Comparison of ENCODE assay signal across 21 mouse cellular contexts in genomic region chr5:121366449-121367225, GRCm38 (mm10). TPM values are rescaled to one million over a fixed set of nuclear protein-coding genes. Genes with fewer than 3 reads are reported as not detected.
DNase-seq lines count a peak whose midpoint lies in the region; ATAC-seq lines count a peak whose summit lies in the region.
"Had no signal": no experiment of that assay in that cellular context is flagged by ENCODE, and none has a peak within 500 bp of the region (broad histone marks: within the 10 kb centered on the region; RNA-seq: fewer than 3 reads in every experiment).

No protein-coding gene starts in this region.

- H3K4me2 ChIP-seq in kidney, embryonic 15.5 days = no peak overlapping the region
- H3K4me2 ChIP-seq: hindbrain, embryonic 15.5 days; liver, embryonic 15.5 days; midbrain, embryonic 12.5 days; neural tube, embryonic 12.5 days had no signal

- H3K9me3 ChIP-seq in kidney, embryonic 15.5 days (replicated peaks) = no peaks in the 10 kb centered on the region
- H3K9me3 ChIP-seq: hindbrain, embryonic 15.5 days; limb, embryonic 10.5 days; liver, embryonic 15.5 days; midbrain, embryonic 12.5 days; neural tube, embryonic 12.5 days had no signal

- DNase-seq in cerebellum, postnatal 14 days = peak; percentile 45 to 53
- DNase-seq in cerebellum, adult 18-20 months = no peak
- DNase-seq in kidney, postnatal 10 days = peak; percentile 40
- DNase-seq in adipocyte (ENCODE audit: low spot score) = peak; percentile 43
- peak; percentile 39 for DNase-seq in lung, postnatal 14 days
- no peak for DNase-seq in right cerebral cortex, postnatal 14 days
- no peak for DNase-seq in urinary bladder, postnatal 36 days (ENCODE audit: low spot score in 2 of 2)
- DNase-seq: adrenal gland, adult 2 months; gastrocnemius, adult 2 months; heart, postnatal 4 days; layer of hippocampus, adult 9-11 months; liver; right cerebral cortex, postnatal 25 days had no signal

- no peak overlapping the region for H3K27ac ChIP-seq in kidney, embryonic 15.5 days
- H3K27ac ChIP-seq: gastrocnemius, adult 2 months; hindbrain, embryonic 15.5 days; left cerebral cortex, adult 2 months; limb, embryonic 10.5 days; liver, embryonic 15.5 days; midbrain, embryonic 12.5 days; neural tube, embryonic 12.5 days had no signal

- peaks cover 92% of the 10 kb centered on the region for H3K36me3 ChIP-seq in kidney, embryonic 15.5 days

- no peak for ATAC-seq in kidney, embryonic 15.5 days (replicated peaks; ENCODE audit: low FRiP score)
- ATAC-seq: intestine, embryonic 16.5 days had no signal

- no peak overlapping the region for H3K4me3 ChIP-seq in kidney, embryonic 15.5 days (replicated peaks)
- H3K4me3 ChIP-seq: gastrocnemius, adult 2 months; hindbrain, embryonic 15.5 days; left cerebral cortex, adult 2 months; limb, embryonic 10.5 days; liver, embryonic 15.5 days; midbrain, embryonic 12.5 days; neural tube, embryonic 12.5 days had no signal

- 83% methylated on average over 16 of the region's 16 CpGs for WGBS in kidney, embryonic 15.5 days

- H3K4me1 ChIP-seq in kidney, embryonic 15.5 days = no peaks in the 10 kb centered on the region
- H3K4me1 ChIP-seq: hindbrain, embryonic 15.5 days; limb, embryonic 10.5 days; liver, embryonic 15.5 days; midbrain, embryonic 12.5 days; neural tube, embryonic 12.5 days had no signal

- H3K27me3 ChIP-seq in kidney, embryonic 15.5 days = no peaks in the 10 kb centered on the region
- H3K27me3 ChIP-seq: hindbrain, embryonic 15.5 days; liver, embryonic 15.5 days; midbrain, embryonic 12.5 days; neural tube, embryonic 12.5 days had no signal

- H3K9ac ChIP-seq in kidney, embryonic 15.5 days = no peak overlapping the region
- H3K9ac ChIP-seq: hindbrain, embryonic 15.5 days; liver, embryonic 15.5 days; midbrain, embryonic 12.5 days; neural tube, embryonic 12.5 days had no signal

RNA-seq across cellular contexts. Expression of gene Trafd1, which starts 18.8 kb away (rescaled TPM):
- polyA plus RNA-seq in kidney, embryonic 15.5 days (2015; fragmentation: Nextera tagmentation; extraction: Ambion mirVana) = 51.2 and 55.6 TPM in 2 replicates

RNA-seq across cellular contexts. Expression of gene Naa25, which starts 31.1 kb away (rescaled TPM):
- polyA plus RNA-seq in kidney, embryonic 15.5 days (2015; fragmentation: Nextera tagmentation; extraction: Ambion mirVana) = 43.7 and 44.5 TPM in 2 replicates

Comparison
In these comparisons a context has a peak if more than half of its experiments do, and no peak if none do; other contexts are left out.
1. DNase-seq: peak in cerebellum, postnatal 14 days (2 of 2), kidney, postnatal 10 days (single experiment), adipocyte (single experiment) and lung, postnatal 14 days (single experiment); none in cerebellum, adult 18-20 months (0 of 2), right cerebral cortex, postnatal 14 days (single experiment) and urinary bladder, postnatal 36 days (0 of 2).